Mouse (Mus musculus) urinary bladder, adult 2 months (tissue): ENCODE measurements around the gene Wbp2. TPM values are rescaled to one million over a fixed set of nuclear protein-coding genes. Genes with fewer than 3 reads are reported as not detected.
"Not testable (repeated sequence)": the region's sequence is repeated elsewhere in the genome, so short reads cannot be mapped to it uniquely, and the experiment has no call there.

ENCODE experiments used
- DNase-seq: peaks from one replicate; pipeline ENCODE4 v3.0.0; 2022; ENCODE audit warnings: low spot score
- polyA plus RNA-seq: library from polyadenylated mRNA; depleted of rRNA; stranded (reverse); fragments of >200 nt; gene quantifications from 2 replicates; pipeline ENCODE4 v1.2.3, GENCODE M21; 2012; rRNA removed

Gene Wbp2
- polyA plus RNA-seq = 119 and 147 TPM in 2 replicates

- DNase-seq = peak; percentile 82
Observed at GRCm38 (mm10) chr11:116086258-116087193, at the start of gene Wbp2. Wbp2 (minus strand) TSS chr11:116086995.

- DNase-seq = no peak
Observed at GRCm38 (mm10) chr11:116134171-116134570, 47.4 kb upstream of the Wbp2 start.

- no peak for DNase-seq
Observed at GRCm38 (mm10) chr11:116133497-116133896, 46.7 kb upstream of the Wbp2 start.

GRCm38 (mm10) chr11:116132366-116133333, 45.9 kb upstream of the Wbp2 start:
- no peak for DNase-seq

GRCm38 (mm10) chr11:116131349-116132170, 44.8 kb upstream of the Wbp2 start:
- no peak for DNase-seq

GRCm38 (mm10) chr11:116130488-116131205, 43.9 kb upstream of the Wbp2 start, which contains the start of gene Trim65:
Trim65 (minus strand) TSS chr11:116131128.
- DNase-seq = peak; percentile 82

- no peak for DNase-seq
Observed at GRCm38 (mm10) chr11:116129993-116130487, 43.2 kb upstream of the Wbp2 start.

GRCm38 (mm10) chr11:116129091-116129790, 42.4 kb upstream of the Wbp2 start:
- DNase-seq = no peak

- no peak for DNase-seq
Observed at GRCm38 (mm10) chr11:116127986-116128385, 41.2 kb upstream of the Wbp2 start.

GRCm38 (mm10) chr11:116127156-116127980, 40.6 kb upstream of the Wbp2 start, which contains the start of gene Trim47:
Trim47 (minus strand) TSS chr11:116127210.
- peak; percentile 46 for DNase-seq

GRCm38 (mm10) chr11:116126261-116126660, 39.5 kb upstream of the Wbp2 start:
- no peak for DNase-seq

GRCm38 (mm10) chr11:116121731-116122245, 35.0 kb upstream of the Wbp2 start:
- DNase-seq = not testable (repeated sequence)

GRCm38 (mm10) chr11:116117819-116118218, 31.0 kb upstream of the Wbp2 start:
- no peak for DNase-seq

- no peak for DNase-seq
Observed at GRCm38 (mm10) chr11:116117241-116117640, 30.4 kb upstream of the Wbp2 start.

- DNase-seq = no peak
Observed at GRCm38 (mm10) chr11:116111611-116112203, 24.9 kb upstream of the Wbp2 start.

GRCm38 (mm10) chr11:116111067-116111466, 24.3 kb upstream of the Wbp2 start:
- DNase-seq = no peak

GRCm38 (mm10) chr11:116110540-116110939, 23.7 kb upstream of the Wbp2 start:
- no peak for DNase-seq

GRCm38 (mm10) chr11:116110131-116110530, 23.3 kb upstream of the Wbp2 start:
- peak; percentile 74 for DNase-seq
